Mouse (Mus musculus) Muller cell, postnatal 12 days (primary cell): ENCODE data around the gene Pou2f1.
"Not testable (repeated sequence)": the region's sequence is repeated elsewhere in the genome, so short reads cannot be mapped to it uniquely, and the experiment has no call there.

Experiments used
- DNase-seq: peaks from one replicate; pipeline ENCODE4 v3.0.0-alpha.2; 2015; ENCODE audit errors: inconsistent ontology term

The Pou2f1 gene

DNA sequence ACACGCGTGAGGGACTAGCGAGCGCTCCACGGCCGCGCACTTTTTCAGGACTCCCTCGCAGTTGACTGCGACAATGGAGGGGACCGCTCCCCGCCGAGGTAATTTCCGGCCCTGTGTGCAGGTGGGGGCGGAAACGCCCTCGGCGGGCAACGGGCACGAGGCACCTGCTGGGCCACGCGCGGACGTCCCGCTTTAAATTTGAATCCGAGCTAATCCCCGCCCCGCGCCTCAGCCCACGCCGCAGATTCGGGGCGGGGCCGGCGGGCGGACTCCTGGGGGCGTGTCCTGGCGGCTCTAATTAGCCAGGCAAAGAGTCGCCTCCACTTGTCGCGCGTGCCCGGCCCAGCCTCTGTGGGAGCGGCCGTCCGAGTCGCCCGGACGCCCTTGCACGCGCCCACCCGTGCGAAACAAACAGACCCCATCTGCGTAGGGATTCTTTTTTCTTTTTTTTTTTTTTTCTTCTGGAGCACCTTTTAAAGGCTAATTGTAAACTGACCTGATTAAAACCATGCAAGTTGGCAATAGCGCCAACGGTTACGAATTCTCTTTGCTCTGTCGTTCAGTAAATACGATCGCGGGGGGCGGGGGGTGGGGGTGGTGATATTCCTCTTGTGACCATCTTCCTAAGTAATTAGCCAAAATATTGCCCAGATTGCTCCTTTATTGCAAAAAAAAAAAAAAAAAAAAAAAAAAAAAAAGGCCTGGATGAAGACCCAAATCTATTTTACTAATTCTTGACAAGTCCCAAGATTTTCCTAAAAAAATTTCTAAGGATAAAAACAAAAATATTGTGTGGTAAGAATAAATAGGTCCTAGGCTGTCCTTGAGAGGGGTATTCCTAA is 924 bp upstream of the Pou2f1 start:
- DNase-seq: peak; percentile 95

DNA sequence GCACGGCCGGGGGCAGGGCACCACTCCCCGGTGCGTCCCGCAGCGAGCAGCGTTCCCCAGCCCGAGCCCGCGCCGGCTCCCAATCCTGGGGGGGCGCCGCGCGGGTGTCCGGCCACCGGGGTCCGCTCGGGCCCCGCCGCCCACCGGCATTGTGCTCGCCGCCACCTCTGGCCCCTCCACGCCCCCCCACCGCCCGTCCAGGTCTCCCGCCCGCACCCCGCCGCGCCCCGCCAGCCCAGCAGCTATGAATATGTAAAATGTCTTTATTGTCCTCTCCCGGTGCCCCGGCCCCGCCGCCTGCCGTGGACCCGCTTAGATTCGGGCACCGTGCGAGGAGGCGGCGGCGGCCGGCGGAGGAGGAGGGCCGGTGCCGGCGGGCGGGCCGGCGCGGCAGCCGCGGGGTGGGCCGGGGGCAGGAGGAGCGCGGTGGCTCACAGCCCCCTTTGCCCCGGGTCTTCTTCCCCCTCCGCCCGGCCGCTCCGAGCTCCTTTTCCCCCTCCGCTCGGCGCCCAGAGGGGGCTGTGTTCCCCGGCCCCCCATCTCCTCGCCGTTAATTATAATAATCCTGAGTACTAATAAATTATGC is 481 bp downstream of the Pou2f1 start:
- no peak for DNase-seq

DNA sequence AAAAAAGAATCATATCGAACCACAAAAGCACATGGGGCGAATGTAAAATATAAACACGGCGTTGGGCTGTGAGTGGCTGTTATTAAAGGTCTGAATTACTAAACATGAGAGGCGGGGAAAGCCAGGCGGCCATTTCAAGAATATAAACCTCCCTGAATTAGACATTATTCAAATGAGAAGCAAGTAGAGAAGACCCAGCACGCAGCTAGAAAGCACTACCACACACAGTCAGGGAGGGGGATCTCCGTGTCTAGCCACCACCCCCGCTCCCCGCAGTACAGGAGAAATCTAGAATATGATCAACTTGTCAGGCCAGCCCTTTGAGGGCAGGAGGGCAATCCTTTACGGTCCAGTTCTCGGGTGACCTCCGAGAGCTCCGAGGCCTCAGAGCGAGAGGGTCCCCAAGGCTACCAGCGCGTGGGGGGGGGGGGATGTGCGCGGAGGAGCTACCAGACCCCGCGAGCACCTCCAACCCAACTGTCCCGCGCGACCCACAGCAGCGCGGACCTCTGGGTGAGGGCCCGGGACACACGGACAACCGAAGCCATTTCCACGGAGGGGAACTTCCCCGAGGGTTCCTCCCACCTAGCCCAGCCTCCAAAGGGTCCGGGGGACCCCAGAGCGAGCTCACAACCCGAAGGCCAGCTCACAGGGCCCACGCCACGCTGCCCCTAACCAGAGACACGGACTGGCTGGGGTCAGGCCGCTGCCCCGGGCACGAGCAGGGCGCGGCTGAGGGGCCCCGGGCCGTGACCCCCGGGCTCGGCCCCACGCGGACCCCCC is 1.2 kb downstream of the Pou2f1 start:
- peak; percentile 45 for DNase-seq

DNA sequence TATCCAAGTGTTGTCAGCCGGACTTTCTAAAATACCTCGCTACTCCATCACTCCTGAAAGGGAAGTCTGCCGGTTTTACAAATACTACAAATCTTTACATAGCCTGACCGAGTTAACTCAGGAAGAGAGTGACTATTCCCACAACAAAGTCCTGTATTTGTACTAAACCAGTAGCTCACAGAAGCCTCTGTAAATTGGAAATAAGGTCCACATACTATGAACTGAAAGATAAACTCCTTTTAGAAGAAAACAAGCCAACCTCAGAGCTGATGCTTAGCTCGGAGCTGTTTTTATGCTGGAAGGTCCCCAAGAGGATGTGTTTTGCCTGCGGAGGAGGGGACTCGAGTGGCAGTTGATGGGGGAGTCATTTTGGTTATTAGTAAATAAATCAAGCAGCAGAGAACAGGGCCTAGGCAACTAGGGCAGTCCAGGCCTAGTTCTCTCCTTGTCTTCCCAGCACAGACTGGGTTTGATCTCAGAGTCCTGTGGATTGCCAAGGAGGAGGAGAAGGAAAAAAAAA is 1.8 kb downstream of the Pou2f1 start:
- peak; percentile 52 for DNase-seq

DNA sequence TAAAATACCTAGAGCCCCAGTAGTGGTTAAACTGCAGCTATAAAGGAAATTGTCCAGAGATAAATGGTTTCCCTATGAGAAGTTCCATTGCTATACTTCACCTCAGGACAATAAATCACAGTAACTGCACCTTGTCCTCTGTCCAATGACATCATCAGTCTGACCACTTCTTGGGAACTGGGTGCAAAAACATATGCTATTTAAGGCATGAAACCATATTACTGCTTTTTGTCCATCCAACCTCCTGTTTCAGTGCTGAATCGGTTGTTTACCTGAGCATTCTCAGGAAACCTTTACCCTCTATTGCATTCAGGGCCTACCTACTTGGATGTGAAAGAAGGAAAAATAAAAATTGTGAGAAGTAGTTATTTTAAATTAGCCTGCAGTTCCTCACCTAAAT is 2.8 kb downstream of the Pou2f1 start:
- DNase-seq: no peak

DNA sequence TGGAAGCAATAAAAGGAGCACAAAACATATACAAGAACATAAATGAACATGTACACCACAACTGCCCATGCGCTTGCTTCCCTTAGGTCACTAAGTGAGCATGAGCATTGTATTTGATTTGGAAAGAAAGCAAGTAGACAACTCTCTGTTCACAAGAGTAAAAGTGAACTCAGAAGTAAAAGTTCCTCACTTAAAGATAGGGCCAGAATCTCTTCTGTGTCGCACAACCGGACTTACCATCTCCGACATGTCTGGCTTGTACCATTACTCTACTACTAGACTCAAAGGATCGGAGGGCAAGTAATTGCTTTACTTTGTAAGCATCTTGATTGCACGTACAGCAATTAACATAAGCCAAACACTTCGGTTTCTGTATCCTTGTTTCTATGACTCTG is 6.8 kb downstream of the Pou2f1 start:
- no peak for DNase-seq

DNA sequence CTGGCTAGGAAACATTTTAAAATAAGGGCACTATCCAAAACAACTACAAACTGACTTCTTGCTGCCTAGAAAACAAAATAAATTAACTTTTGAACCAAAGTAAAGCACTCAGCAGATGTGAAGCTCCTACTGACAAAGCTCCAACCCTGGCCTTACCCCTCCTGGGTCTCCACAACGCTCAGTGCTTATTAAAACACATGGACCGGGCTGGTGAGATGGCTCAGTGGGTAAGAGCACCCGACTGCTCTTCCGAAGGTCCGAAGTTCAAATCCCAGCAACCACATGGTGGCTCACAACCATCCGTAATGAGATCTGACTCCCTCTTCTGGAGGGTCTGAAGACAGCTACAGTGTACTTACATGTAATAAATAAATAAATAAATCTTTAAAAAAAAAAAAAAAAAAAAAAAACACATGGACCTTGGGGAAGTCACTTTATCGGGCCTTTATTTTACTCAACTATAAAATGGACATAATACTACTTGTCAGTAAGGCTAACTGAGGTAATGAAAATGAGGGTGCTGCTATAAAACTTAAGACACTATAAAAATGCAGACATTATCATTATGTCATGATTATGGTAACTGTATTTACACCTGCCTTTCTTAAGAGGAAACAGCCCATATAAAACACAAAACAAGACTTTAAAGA is 7.3 kb downstream of the Pou2f1 start:
- not testable (repeated sequence) for DNase-seq

DNA sequence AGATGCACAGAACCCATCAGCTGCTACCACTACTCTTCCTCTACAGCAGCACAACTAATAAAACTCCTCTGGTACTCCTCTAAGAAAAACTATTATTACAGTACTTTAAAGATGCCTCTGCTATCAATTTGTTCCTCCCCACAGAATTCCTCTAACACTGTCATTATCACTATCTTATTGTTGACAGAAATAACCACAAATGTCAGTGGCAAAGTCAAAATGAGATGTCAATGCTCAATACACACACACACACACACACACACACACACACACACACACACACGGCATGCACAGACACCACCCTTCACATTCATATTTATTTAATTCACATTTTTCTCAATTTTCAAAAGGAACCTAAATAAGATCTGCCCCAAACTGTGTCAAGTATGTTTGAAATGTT is 8.2 kb downstream of the Pou2f1 start:
- no peak for DNase-seq

DNA sequence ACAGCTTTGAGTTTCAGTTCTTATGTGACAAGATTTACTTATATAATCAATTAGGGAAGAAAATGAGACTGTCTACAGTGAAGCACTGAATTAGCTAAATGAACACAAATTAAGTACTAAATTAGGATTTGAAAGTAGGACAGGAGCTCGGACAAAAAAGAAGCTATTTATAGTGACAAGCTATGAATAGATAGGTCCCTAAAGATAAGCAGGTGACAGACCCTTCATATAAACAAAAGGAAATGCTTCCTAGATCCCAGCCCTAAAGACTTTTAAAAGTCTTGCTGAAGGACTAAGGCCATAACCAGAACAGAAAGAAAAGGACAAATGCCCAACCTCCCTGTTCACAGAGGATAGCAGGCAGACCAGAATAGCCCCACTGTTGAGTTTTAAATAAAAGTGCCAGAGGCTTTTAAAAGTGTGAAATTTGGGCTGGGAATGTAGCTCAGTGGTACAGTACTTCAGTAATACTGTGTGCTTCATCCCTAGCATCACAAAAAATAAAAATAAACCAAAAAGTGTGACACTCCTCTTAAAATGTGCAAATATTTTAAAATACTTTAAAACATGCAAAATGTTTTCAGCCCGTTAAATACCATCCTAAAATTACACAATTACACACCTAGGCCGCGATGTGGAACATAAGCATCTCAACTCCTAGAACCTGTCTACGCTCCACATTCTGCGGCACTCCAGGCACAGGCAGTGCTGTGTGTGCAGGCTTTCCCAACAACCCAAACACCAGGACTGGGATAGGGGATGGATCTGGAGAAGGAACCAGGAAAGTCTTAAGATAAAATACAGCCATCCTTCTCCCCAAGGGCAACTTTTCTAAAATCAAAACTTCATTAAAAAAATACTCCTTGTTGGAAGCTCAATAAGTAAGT is 9.0 kb downstream of the Pou2f1 start:
- DNase-seq: peak; percentile 32

DNA sequence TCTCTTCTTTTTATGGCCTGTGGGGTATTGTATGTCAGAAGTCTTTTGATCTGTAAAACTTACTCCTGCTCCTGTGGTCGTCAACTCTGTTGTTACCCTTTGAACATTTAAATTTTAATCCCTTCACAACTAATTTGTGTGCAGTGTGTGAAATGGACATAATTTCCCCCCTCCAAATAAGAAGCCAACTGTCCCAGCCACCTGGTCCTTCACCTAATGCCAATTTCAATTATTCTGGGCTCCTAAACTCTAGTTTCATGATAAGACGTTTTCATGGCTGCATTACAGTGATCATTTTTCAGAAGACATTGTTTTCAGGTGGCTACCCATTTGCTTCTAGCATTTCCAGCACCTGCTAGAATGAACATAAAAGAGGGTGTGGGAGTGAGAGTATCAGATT is 13.9 kb downstream of the Pou2f1 start:
- no peak for DNase-seq

DNA sequence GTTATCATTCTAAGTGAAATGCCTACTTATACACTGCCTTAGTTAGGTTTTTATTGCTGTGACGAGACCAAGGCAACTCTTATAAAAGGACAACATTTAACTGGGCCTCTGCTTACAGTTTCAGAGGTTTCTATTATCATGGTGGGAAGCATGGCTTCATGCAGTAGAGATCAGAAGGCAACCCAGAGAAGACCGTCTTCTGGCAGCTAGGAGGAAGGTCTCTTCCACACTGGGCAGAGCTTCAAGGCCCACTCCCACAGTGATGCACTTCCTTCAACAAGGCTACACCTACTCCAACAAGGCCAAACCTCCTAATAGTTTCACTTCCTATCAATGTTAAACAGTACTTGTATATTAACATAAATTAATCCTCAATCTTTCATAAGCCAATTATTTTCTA is 14.4 kb downstream of the Pou2f1 start:
- no peak for DNase-seq

DNA sequence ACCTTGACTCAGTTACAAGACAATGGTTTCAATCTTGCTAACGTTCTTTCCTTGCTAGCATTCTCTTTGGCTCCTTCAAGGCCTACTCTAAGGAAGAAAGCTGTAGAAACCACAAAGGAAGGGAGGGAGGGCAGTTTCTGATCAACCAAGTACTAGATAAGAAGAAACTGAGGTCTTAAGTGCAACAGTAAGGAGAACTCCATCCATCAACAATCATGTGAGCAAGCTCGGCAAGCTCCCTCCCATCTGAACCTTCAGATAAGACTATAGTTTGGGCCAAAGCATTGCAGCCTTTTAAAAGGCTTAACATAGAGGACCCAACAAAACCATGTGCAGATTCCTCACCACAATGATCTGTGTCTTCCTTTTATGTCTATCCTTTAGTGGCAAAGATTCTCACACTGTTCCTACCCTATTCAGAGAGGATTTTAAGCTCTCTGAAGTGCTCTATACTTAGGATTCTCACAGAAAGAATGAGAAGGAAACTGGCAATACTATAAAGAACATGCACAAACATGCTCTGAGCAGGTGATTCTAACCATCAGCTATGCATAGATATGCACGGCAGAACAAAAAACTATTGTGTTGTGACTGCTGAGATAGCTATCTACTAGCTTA is 16.6 kb downstream of the Pou2f1 start:
- no peak for DNase-seq

DNA sequence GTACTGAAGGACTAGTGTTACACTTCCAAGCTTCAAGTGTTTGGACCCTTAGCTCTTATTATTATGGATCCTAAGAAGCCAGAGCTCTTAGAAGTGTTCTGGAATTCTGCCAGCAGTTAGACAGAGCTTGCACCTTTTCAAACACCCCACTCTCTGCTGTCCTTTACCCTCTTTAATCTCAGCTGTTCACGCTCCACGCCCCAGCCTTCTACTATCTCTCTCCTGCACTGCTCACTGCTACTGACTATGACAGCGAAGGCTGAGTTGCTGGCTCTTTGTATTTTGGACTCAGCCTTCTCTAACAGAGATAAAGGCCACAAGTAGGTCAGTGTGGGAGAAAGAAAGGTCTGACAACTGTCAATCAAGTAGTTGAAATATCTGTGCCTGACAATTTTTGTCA is 17.3 kb downstream of the Pou2f1 start:
- DNase-seq: no peak

DNA sequence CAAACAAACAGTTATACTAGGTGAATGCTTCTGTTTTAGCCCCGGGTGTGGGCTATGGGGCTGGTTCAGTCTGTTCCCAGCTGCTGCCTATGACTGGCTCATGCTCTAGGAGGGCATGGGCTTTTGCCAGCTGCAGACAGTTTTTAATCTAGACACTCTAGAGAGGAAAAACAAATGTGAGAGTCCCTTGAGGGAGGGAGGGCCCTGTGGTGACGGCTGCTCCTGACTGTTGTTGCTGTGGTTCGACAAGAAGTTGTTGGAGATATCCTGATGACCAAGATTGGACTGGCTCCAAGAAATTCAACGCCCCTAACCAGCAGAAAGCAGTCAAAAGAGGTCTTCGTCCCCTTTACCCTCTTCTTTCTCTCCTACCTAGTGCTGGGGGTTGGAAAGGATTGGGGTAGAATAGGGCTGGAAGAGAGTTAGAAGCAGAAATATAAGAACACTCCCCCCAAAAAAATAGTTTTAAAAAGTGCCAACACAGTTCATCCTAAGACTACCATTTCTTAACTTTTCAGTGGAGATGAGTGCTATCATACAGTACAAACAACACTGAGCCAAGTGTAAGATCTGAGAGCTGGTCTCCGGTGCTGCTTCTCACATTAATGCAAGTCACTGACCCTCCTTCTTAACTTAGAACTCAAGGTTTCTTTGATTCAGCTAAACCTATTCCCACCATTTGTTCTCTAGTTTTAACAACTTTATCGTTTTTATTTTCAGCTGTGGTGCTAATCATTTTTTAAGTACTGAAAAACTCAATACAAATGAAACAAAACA is 25.6 kb downstream of the Pou2f1 start:
- no peak for DNase-seq

DNA sequence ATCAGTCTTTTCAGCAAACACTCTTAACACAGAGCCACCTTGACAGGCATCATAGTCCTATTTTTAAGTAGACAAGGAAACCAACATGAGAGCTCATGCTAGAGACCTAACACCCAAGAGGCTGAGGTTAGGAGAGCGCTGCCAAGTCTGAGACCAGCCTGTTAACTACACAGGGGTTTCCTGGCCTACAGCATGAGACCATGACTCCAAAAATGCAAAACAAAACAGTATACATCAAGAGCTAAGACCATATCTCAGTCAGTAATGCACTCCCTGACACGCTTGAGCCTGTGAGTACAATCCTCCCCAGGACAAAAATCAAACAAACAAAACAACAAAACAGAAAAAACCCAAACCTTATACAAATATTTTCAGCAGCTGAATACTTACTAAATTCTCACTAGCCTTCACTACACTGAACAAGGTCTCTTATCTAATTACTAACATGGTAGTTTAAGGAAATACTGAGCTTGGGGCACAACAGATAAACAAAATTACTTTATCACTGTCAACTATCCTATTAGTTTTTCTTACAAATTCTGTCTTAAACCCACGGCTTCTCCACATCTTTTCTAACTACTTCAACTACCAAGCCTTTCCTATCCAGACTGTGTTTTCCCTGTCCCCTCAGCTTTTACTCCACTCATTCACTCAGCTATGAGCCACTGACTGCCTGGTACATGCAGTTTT is 33.3 kb downstream of the Pou2f1 start:
- no peak for DNase-seq

DNA sequence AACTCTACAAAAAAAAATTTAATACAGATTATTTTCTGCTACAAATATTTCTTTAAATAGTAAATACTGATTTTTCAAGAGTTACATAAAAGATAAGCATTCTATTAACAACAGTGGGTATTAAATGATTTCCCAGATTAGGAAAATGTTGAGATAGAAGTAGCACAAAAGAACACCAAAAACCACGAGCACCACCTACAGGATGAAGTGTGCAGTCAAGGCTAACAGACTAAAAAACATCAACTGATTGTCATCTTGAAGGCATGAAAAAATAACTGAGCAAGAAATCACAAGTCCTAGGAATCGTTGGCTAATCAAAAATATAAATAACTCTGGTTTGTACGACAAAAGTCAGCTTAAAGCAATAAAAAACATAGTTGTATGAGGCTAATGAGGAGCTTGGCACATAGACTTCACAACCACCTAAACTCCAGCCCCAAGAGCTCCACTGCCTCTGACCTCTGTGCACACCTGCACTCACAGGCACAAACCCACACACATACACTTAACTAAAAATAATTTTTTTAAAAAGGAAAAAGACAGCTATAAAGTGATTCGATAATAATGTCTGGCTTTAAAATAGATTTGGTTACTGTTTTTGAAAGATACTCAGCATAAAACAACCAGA is 35.3 kb downstream of the Pou2f1 start:
- peak; percentile 49 for DNase-seq

DNA sequence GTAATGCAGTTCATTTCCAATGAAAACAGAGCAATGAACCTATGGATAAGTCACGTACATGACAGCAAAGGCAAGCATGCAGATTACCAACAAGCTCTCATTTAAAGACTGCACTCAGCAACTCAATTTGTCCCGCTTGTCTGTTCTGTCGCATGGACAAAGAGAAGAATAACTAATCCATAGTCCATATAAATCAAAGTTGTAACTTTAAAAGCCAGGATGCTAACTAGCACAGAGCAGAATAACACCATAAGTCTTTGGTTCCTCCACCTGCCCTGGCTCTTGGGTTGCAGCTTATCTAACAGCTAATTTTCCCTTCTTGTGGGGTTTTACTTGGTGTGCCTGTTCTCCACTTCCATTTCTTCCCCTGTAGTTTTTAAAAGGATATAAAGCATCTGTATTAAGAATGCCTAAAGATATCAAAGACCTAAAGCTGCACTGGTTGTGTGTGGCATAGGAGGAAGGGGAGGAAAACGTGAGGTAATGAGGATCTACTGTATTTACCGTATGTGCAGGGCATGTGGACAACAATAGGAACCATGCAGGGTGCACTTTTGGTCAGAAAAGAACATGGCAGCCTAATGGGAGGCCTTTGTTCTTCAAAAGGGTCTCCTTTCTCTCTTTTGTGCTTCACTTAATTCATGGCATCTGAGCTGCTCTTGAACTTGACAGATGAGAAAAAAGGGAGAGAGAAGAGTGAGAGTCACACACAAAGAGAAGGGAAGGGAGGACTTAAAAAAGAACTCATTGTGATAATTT is 36.1 kb downstream of the Pou2f1 start:
- DNase-seq: peak; percentile 86
